Mouse (Mus musculus) spleen, postnatal 10 days (tissue): ENCODE results near the gene Shisa7.

Source experiments
- DNase-seq, 2 experiments: peaks; one replicate each; pipeline ENCODE4 v3.0.0; 2021 to 2022; ENCODE audit warnings: low spot score in 2 of 2

Shisa7 gene

DNA sequence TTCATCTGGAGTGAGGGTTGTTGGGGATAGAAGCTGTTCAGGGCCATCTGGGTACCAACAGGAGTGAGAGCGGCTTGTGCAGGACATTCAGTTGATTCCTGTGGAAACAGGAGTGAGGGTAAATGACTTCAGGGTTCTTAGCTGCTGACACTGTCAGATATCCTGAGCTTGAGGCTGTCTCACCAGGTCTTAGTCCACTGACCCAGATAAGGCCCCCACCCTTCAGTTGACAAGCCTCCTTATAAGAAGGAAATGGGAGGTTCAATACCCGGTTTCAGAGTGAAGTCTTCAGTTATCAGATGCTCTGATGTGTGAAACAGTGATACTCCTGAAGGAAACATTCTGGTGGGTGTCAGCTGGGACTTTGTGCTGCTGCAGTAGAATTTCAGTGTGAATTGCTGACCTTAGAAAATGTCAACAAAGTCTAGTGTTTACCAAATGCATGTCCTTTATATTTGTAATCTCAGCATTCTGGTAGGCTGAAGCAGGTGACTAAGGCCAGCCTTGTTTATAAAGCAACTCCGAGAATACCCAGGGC is 49.8 kb downstream of the Shisa7 start:
- DNase-seq: no peak

DNA sequence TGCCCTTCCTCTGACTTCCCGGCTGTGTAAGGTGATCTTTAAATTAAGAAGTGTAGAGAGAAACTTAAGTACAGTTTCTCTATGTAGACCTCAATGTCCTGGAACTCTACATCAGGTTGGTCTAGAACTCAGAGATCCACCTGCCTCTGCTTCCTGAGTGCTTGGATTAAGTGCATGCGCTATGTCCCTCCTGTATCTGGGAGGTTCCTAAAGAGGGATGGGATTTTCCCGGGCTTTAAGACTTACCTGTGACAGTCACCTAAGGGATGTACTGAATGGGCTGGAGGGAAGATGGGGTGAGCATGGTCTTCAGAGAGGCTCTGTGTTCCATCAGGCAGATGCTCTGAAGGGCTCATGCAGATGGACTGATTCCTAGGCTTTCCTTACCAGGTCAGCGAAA is 50.8 kb downstream of the Shisa7 start:
- DNase-seq: no peak

GRCm38 (mm10) chr7:4793248-4793647 is 51.2 kb downstream of the Shisa7 start:
- DNase-seq: peak; percentile 37 to 43

- DNase-seq: peak; percentile 90 to 95
Measured at GRCm38 (mm10) chr7:4792278-4793212, 52.0 kb downstream of the Shisa7 start, which contains the start of gene Rpl28. TSS of gene Rpl28 (plus strand) at chr7:4792874.

- DNase-seq: peak in 1 of 2 experiments; percentile 69
Measured at GRCm38 (mm10) chr7:4789436-4789935, 55.0 kb downstream of the Shisa7 start, which contains the start of gene Tmem238. TSS of gene Tmem238 (minus strand) at chr7:4789656.

- DNase-seq: peak; percentile 73 to 79
Measured at GRCm38 (mm10) chr7:4788499-4789435, 55.7 kb downstream of the Shisa7 start.

GRCm38 (mm10) chr7:4783667-4784268 is 60.7 kb downstream of the Shisa7 start:
- peak in 1 of 2 experiments; percentile 53 for DNase-seq

- no peak for DNase-seq
Measured at GRCm38 (mm10) chr7:4782759-4783158, 61.7 kb downstream of the Shisa7 start, which contains the start of the genes Il11 and Tmem190. TSS of gene Il11 (minus strand) at chr7:4782859. TSS of gene Tmem190 (plus strand) at chr7:4782937.

GRCm38 (mm10) chr7:4782130-4782529 is 62.4 kb downstream of the Shisa7 start:
- no peak for DNase-seq

DNA sequence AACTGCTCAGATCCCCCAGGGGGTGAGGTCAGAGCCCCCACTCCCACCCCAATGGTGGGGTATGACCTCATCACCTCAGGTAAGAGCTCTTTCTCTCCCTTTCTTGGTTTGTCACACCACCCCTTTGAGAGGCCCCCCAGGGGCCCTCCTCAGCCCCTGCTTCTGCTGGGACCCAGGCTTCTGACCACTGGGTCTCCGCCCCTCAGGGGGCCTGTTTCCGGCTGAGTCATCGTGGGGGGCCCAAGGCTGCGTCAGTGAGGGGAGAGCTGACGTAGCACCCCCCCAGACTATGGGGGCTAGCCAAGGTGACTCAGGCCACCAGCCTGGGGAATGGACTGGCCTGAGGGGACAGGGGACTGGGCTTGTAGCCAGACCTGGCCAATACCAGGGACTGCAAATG is 64.6 kb downstream of the Shisa7 start:
- DNase-seq: no peak

DNA sequence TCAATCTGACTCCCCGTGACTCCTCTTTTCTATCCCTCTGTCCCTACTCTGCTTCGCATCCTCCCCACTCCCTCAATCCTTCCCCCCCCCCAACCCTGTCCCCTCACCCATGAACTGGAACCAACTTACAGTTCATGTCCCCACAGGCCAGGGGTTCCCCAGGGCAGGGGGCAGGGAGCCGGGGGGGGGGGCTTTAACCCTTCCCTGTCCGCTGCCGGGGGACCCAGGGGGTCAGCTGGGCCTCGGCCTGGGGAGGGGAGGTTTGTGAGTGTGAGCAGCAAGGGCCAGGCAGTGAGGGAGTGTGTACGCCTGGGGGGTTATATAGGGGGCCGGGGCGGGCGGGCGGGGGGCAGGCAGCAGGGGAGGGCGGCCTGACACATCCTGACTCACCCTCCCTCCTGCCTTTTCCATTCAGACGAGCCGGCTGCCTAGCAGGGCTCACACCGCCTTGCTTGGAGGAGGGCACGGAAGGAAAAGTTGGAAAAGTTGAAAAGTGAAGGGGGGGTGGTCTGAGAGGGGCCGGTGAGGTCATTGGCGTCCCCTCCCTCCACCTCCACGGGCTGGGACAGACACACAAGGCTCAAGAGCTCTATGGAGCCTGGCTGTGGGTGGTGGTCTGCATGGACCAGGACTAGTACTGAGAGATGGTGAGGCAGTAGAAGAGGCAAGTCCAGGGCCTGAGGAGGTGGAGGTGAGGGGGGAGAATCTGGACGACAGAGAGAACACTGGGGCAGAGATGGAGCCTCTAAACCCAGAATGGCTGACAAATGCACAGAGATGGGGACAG is 66.5 kb downstream of the Shisa7 start:
- DNase-seq: no peak

DNA sequence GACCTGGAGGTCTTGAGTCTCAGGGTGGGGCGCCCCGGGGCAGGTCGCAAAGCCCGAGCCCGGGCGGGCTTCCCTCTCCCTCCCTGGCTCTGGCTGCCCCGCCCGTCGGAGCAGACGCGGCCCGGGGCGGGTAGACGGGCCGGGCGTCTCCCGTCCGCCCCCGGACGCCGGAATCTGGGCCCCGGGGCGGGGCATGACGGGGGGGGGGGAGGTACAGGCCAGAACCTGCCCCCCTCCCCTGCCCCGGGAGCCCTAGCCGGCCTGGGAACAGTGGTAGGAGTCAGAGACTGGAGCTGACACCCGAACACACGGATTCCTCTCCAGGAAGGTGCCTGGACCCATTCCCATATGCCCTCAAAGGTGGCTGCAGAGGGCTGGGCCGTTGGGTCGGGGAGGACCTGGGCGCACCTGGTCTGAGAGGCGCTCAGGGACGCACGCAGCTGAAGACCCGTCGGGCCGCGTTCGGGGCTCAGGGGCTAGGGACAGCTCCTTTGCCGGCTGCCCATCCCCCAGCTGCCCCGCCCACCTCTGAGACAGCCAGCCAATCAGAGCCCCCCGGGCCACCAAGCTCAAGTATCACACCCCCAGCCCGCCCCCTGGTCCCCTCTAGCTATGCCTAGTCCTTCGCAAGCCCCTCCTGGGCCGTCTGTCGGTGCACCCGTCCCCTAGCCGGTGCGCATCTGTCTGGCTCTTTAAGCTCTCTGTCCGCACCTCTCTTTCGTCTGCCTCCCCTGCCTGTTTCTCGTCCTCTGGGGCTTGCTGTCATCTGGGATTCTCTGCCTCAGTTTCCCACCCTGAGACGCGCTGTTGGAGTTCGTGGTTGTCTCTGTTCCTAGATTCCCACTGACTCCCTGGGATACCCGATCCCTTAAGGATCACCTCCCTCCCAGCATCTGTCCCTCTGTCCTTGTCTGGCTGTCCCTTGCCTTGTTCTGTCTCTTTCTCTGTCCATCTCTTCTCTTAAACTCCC is 67.3 kb downstream of the Shisa7 start:
- DNase-seq: peak in 1 of 2 experiments; percentile 53

DNA sequence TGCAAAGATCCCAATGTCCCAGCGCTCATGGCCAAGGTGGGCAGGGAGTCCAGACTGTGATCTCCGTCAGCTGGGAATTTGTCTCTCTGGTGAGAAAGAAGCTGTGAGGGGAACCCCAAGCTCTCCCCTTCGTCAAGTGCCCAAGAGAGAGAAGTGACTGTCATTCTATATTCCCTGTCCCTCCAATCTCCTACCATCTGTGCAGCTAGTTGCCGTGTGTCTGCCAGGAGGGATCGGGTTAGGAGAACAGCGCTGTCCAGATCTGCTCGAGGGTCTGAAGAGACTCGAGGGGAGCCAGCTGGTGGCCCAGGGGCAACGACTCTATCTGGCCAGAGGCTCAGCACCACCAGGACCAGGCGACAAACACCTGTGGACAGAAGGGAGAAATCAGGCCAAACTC is 68.4 kb downstream of the Shisa7 start:
- no peak for DNase-seq
